Mouse (Mus musculus): ENCODE results near the gene Ms4a6c.

DNA sequence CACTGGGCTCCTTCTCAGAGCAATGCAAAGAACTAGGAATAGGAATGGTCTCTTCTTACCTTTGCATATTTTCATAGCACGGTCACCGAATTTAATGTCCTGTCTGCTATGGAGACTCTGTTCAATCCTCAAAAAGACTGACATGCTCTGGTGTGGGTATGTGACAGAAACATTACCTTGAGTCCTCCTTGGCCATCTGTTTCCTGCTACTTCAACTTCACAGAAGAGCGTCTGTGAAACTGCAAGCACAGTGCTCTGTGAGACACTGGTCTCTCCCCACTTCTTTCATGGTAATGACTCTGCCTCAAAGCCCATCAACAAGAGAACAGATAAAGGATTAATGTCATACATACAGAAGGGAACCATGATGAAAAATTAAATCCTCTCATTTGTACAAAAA, 15.2 kb downstream of the Ms4a6c start:
- no peak for TF ChIP-seq CTCF (IDR thresholded peaks at IDR 0.05; ENCODE audit: borderline replicate concordance, control insufficient read depth, extremely low read depth, insufficient read depth, low read length, poor library complexity)
- TF ChIP-seq POLR2A (IDR thresholded peaks at IDR 0.05; ENCODE audit: control insufficient read depth, extremely low read depth, insufficient read depth, low read length, poor library complexity) = no peak

All from thymus, adult 2 months (tissue).